Mouse (Mus musculus): ENCODE measurements around the gene Marveld3.

The Marveld3 gene

GRCm38 (mm10) chr8:109961693-109962367, at the start of gene Marveld3:
Gene Marveld3 (minus strand): TSS chr8:109962203.
- DNase-seq (ENCODE audit: low read depth, low spot score) = peak; percentile 73

GRCm38 (mm10) chr8:110010868-110011267, 48.9 kb upstream of the Marveld3 start:
- peak; percentile 72 for DNase-seq (ENCODE audit: low read depth, low spot score)

- peak; percentile 36 for DNase-seq (ENCODE audit: low read depth, low spot score)
Observed at GRCm38 (mm10) chr8:110008995-110009446, 47.0 kb upstream of the Marveld3 start.

- peak; percentile 28 for DNase-seq (ENCODE audit: low read depth, low spot score)
Observed at GRCm38 (mm10) chr8:110008228-110008994, 46.4 kb upstream of the Marveld3 start.

GRCm38 (mm10) chr8:110006312-110007023, 44.5 kb upstream of the Marveld3 start:
- DNase-seq (ENCODE audit: low read depth, low spot score) = peak; percentile 75

GRCm38 (mm10) chr8:110004300-110004699, 42.3 kb upstream of the Marveld3 start:
- DNase-seq (ENCODE audit: low read depth, low spot score) = no peak

- DNase-seq (ENCODE audit: low read depth, low spot score) = peak; percentile 69
Observed at GRCm38 (mm10) chr8:110002953-110003352, 41.0 kb upstream of the Marveld3 start.

GRCm38 (mm10) chr8:109999974-110000373, 38.0 kb upstream of the Marveld3 start:
- no peak for DNase-seq (ENCODE audit: low read depth, low spot score)

GRCm38 (mm10) chr8:109998066-109998465, 36.1 kb upstream of the Marveld3 start:
- no peak for DNase-seq (ENCODE audit: low read depth, low spot score)

- no peak for DNase-seq (ENCODE audit: low read depth, low spot score)
Observed at GRCm38 (mm10) chr8:109997381-109997780, 35.4 kb upstream of the Marveld3 start.

GRCm38 (mm10) chr8:109992951-109993350, 30.9 kb upstream of the Marveld3 start:
- no peak for DNase-seq (ENCODE audit: low read depth, low spot score)

- DNase-seq (ENCODE audit: low read depth, low spot score) = no peak
Observed at GRCm38 (mm10) chr8:109992166-109992565, 30.2 kb upstream of the Marveld3 start.

GRCm38 (mm10) chr8:109990224-109990623, 28.2 kb upstream of the Marveld3 start, which contains the start of gene Tat:
Gene Tat (plus strand): TSS chr8:109990437.
- no peak for DNase-seq (ENCODE audit: low read depth, low spot score)

GRCm38 (mm10) chr8:109989151-109989550, 27.1 kb upstream of the Marveld3 start:
- no peak for DNase-seq (ENCODE audit: low read depth, low spot score)

- no peak for DNase-seq (ENCODE audit: low read depth, low spot score)
Observed at GRCm38 (mm10) chr8:109987776-109988175, 25.8 kb upstream of the Marveld3 start.

GRCm38 (mm10) chr8:109986384-109986783, 24.4 kb upstream of the Marveld3 start:
- no peak for DNase-seq (ENCODE audit: low read depth, low spot score)

GRCm38 (mm10) chr8:109983944-109984343, 21.9 kb upstream of the Marveld3 start:
- DNase-seq (ENCODE audit: low read depth, low spot score) = no peak

GRCm38 (mm10) chr8:109982386-109983105, 20.5 kb upstream of the Marveld3 start:
- DNase-seq (ENCODE audit: low read depth, low spot score) = no peak

- DNase-seq (ENCODE audit: low read depth, low spot score) = no peak
Observed at GRCm38 (mm10) chr8:109979339-109979738, 17.3 kb upstream of the Marveld3 start.

- no peak for DNase-seq (ENCODE audit: low read depth, low spot score)
Observed at GRCm38 (mm10) chr8:109972901-109973300, 10.9 kb upstream of the Marveld3 start.

- DNase-seq (ENCODE audit: low read depth, low spot score) = peak; percentile 71
Observed at GRCm38 (mm10) chr8:109970323-109970722, 8.3 kb upstream of the Marveld3 start.

Measured in R1 (cell line).